In the genomic region with DNA sequence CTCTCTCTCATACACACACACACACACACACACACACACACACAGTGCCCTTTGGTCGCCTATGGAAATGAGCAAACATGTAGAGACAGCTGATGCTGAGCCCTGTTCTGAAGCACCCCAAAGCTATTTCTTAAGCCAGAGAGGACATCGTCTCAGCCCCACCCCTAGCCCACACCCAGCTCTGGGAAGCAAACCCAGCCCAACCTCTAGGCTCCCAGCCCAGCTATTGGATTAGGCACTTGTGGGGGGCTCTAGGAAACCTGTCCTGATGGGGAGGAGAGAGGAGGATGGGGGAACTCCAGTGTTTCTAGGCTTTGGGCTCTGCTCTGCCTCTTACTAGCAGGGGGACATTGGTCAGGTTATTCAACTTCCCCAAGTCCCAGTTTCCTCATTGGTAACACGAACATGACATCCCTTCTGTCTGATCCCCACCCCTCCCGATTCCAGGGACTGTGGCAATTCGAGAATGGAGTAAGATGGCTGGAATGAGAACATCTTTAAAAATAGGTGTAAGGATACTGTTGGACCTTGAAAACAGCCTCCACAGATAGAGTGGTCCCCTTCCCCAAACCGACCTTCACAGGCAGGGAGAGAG, we compare ENCODE assay signal across 11 mouse cellular contexts. TPM values are rescaled to one million over a fixed set of nuclear protein-coding genes. Genes with fewer than 3 reads are reported as not detected.
A peak's percentile ranks its signal among the peaks of the same experiment; 100 is the strongest.
DNase-seq lines count a peak whose midpoint lies in the region; ATAC-seq lines count a peak whose summit lies in the region.
"Had no signal": no experiment of that assay in that cellular context is flagged by ENCODE, and none has a peak within 500 bp of the region (broad histone marks: within the 10 kb centered on the region; RNA-seq: fewer than 3 reads in every experiment).

No protein-coding gene starts in this region.

- no peak for DNase-seq in forebrain, embryonic 10.5 days (ENCODE audit: extremely low spot score, low spot score)
- no peak for DNase-seq in forebrain, embryonic 11.5 days (ENCODE audit: low spot score)
- peak; percentile 14 for DNase-seq in Muller cell, postnatal 12 days (ENCODE audit: inconsistent ontology term)
- no peak for DNase-seq in hindbrain, embryonic 10.5 days (ENCODE audit: low spot score)
- no peak for DNase-seq in kidney, postnatal 10 days
- no peak for DNase-seq in gastrocnemius, postnatal 36 days
- DNase-seq in cerebellum, adult 8-10 months = no peak
- DNase-seq: right cerebral cortex, postnatal 4 days had no signal

- H3K36me3 ChIP-seq in forebrain, embryonic 10.5 days (replicated peaks) = peaks cover 23% of the 10 kb centered on the region
- H3K36me3 ChIP-seq in forebrain, embryonic 11.5 days (ENCODE audit: control insufficient read depth, insufficient read depth, low read length) = no peaks in the 10 kb centered on the region
- H3K36me3 ChIP-seq in hindbrain, embryonic 10.5 days = peaks cover 17% of the 10 kb centered on the region

- H3K27ac ChIP-seq in forebrain, embryonic 10.5 days = no peak overlapping the region
- no peak overlapping the region for H3K27ac ChIP-seq in forebrain, embryonic 11.5 days (ENCODE audit: low read depth, low read length)
- H3K27ac ChIP-seq in hindbrain, embryonic 10.5 days = peak overlapping the region; percentile 87; the same call in 1 of the 2 replicates
- H3K27ac ChIP-seq: limb, embryonic 15.5 days had no signal

- H3K27me3 ChIP-seq in forebrain, embryonic 10.5 days (ENCODE audit: poor library complexity, severe bottlenecking) = peaks cover 46% of the 10 kb centered on the region
- no peaks in the 10 kb centered on the region for H3K27me3 ChIP-seq in forebrain, embryonic 11.5 days (ENCODE audit: control insufficient read depth, insufficient read depth, low read length)
- H3K27me3 ChIP-seq in hindbrain, embryonic 10.5 days (ENCODE audit: insufficient read depth, poor library complexity, severe bottlenecking) = peaks cover 55% of the 10 kb centered on the region

- no peak overlapping the region; the same call in 1 of the 2 replicates for H3K4me2 ChIP-seq in forebrain, embryonic 11.5 days (ENCODE audit: low read depth, low read length, severe bottlenecking)

- peak overlapping the region; percentile 64 for H3K4me3 ChIP-seq in forebrain, embryonic 10.5 days
- no peak overlapping the region for H3K4me3 ChIP-seq in forebrain, embryonic 11.5 days (ENCODE audit: low read depth, low read length)
- H3K4me3 ChIP-seq in hindbrain, embryonic 10.5 days = peak overlapping the region; percentile 78

- intact Hi-C loops in gastrocnemius, postnatal 36 days (cut with DNase I) = no loop called here

- H3K9ac ChIP-seq in forebrain, embryonic 11.5 days (ENCODE audit: low read length) = no peak overlapping the region

- no peak for ATAC-seq in forebrain, embryonic 11.5 days (replicated peaks; ENCODE audit: low FRiP score)
- 0 out of 2 replicates have a peak, but pooled peaks have one; percentile 19 for ATAC-seq in megakaryocyte progenitor cell, adult 5-6 weeks (replicated peaks; ENCODE audit: poor library complexity)

- no peaks in the 10 kb centered on the region; the same call in 1 of the 2 replicates for H3K9me3 ChIP-seq in forebrain, embryonic 10.5 days
- no peaks in the 10 kb centered on the region; the same call in 1 of the 2 replicates for H3K9me3 ChIP-seq in forebrain, embryonic 11.5 days (ENCODE audit: control insufficient read depth, low read length)
- H3K9me3 ChIP-seq in hindbrain, embryonic 10.5 days = peaks cover 2% of the 10 kb centered on the region; the same call in 1 of the 2 replicates
- H3K9me3 ChIP-seq: limb, embryonic 15.5 days had no signal

- 14% methylated on average over 6 of the region's 6 CpGs for WGBS in forebrain, embryonic 10.5 days
- WGBS in forebrain, embryonic 11.5 days = 9% methylated on average over 6 of the region's 6 CpGs
- WGBS in hindbrain, embryonic 10.5 days = 5% methylated on average over 6 of the region's 6 CpGs

- peaks cover 39% of the 10 kb centered on the region for H3K4me1 ChIP-seq in forebrain, embryonic 10.5 days
- peaks cover 12% of the 10 kb centered on the region for H3K4me1 ChIP-seq in forebrain, embryonic 11.5 days (replicated peaks; ENCODE audit: control insufficient read depth, insufficient read depth, low read length)
- H3K4me1 ChIP-seq in hindbrain, embryonic 10.5 days (replicated peaks) = peaks cover 35% of the 10 kb centered on the region

RNA-seq across cellular contexts. Expression of gene Abcg4, which starts 2.1 kb away (rescaled TPM):
- polyA plus RNA-seq in forebrain, embryonic 10.5 days (2016; fragmentation: Nextera tagmentation; extraction: Ambion mirVana) = 5.3 and 7.2 TPM in 2 replicates
- polyA plus RNA-seq in forebrain, embryonic 11.5 days (2014; fragmentation: Nextera tagmentation; extraction: Ambion mirVana) = 6.7 and 9.6 TPM in 2 replicates
- 4.3 and 7.2 TPM in 2 replicates for polyA plus RNA-seq in hindbrain, embryonic 10.5 days (2016; fragmentation: Nextera tagmentation; extraction: Ambion mirVana)
- 3.9 and 7.4 TPM in 2 replicates for total RNA-seq in megakaryocyte progenitor cell, adult 5-6 weeks (2015)
- total RNA-seq in megakaryocyte progenitor cell, adult 5-6 weeks (2017) = 1.6 and 2.5 TPM in 2 replicates
- total RNA-seq in gastrocnemius, postnatal 36 days (2021) = under 1 TPM; 0.48 to 0.74 TPM

RNA-seq across cellular contexts. Expression of gene Nlrx1, which starts 18.0 kb away (rescaled TPM):
- 2.8 and 2.9 TPM in 2 replicates for polyA plus RNA-seq in forebrain, embryonic 10.5 days (2016; fragmentation: Nextera tagmentation; extraction: Ambion mirVana)
- 3.2 and 3.6 TPM in 2 replicates for polyA plus RNA-seq in forebrain, embryonic 11.5 days (2014; fragmentation: Nextera tagmentation; extraction: Ambion mirVana)
- 2.4 and 3.3 TPM in 2 replicates for polyA plus RNA-seq in hindbrain, embryonic 10.5 days (2016; fragmentation: Nextera tagmentation; extraction: Ambion mirVana)
- total RNA-seq in megakaryocyte progenitor cell, adult 5-6 weeks (2015) = 4.1 and 4.7 TPM in 2 replicates
- total RNA-seq in megakaryocyte progenitor cell, adult 5-6 weeks (2017) = 3.4 and 8.3 TPM in 2 replicates
- total RNA-seq in gastrocnemius, postnatal 36 days (2021) = 10 to 100 TPM; 22.4 to 22.6 TPM

RNA-seq across cellular contexts. Expression of gene Hinfp, which starts 19.1 kb away (rescaled TPM):
- polyA plus RNA-seq in forebrain, embryonic 10.5 days (2016; fragmentation: Nextera tagmentation; extraction: Ambion mirVana) = 32.8 and 33.0 TPM in 2 replicates
- 25.8 and 27.4 TPM in 2 replicates for polyA plus RNA-seq in forebrain, embryonic 11.5 days (2014; fragmentation: Nextera tagmentation; extraction: Ambion mirVana)
- 30.0 and 30.7 TPM in 2 replicates for polyA plus RNA-seq in hindbrain, embryonic 10.5 days (2016; fragmentation: Nextera tagmentation; extraction: Ambion mirVana)
- 13.4 and 17.6 TPM in 2 replicates for total RNA-seq in megakaryocyte progenitor cell, adult 5-6 weeks (2015)
- 17.4 and 20.4 TPM in 2 replicates for total RNA-seq in megakaryocyte progenitor cell, adult 5-6 weeks (2017)
- 1 to 10 TPM; 4.9 to 6.0 TPM for total RNA-seq in gastrocnemius, postnatal 36 days (2021)

RNA-seq across cellular contexts. Expression of gene C2cd2l, which starts 33.7 kb away (rescaled TPM):
- polyA plus RNA-seq in forebrain, embryonic 10.5 days (2016; fragmentation: Nextera tagmentation; extraction: Ambion mirVana) = 8.3 and 8.7 TPM in 2 replicates
- polyA plus RNA-seq in forebrain, embryonic 11.5 days (2014; fragmentation: Nextera tagmentation; extraction: Ambion mirVana) = 12.2 and 13.7 TPM in 2 replicates
- 9.8 and 17.5 TPM in 2 replicates for polyA plus RNA-seq in hindbrain, embryonic 10.5 days (2016; fragmentation: Nextera tagmentation; extraction: Ambion mirVana)
- total RNA-seq in megakaryocyte progenitor cell, adult 5-6 weeks (2015) = 3.9 and 13.2 TPM in 2 replicates
- 2.4 and 5.3 TPM in 2 replicates for total RNA-seq in megakaryocyte progenitor cell, adult 5-6 weeks (2017)
- 10 to 100 TPM; 12.8 to 14.2 TPM for total RNA-seq in gastrocnemius, postnatal 36 days (2021)

RNA-seq across cellular contexts. Expression of gene Pdzd3, which starts 35.1 kb away (rescaled TPM):
- 0.06 TPM in 1 of 2 replicates, not detected in the other for polyA plus RNA-seq in forebrain, embryonic 10.5 days (2016; fragmentation: Nextera tagmentation; extraction: Ambion mirVana)
- polyA plus RNA-seq in forebrain, embryonic 11.5 days (2014; fragmentation: Nextera tagmentation; extraction: Ambion mirVana) = 0.16 TPM in 2 replicates
- polyA plus RNA-seq in hindbrain, embryonic 10.5 days (2016; fragmentation: Nextera tagmentation; extraction: Ambion mirVana) = 0.14 TPM in 1 of 2 replicates, not detected in the other
- 0.35 and 0.54 TPM in 2 replicates for total RNA-seq in megakaryocyte progenitor cell, adult 5-6 weeks (2015)
- not detected in 2 replicates for total RNA-seq in megakaryocyte progenitor cell, adult 5-6 weeks (2017)
- total RNA-seq in gastrocnemius, postnatal 36 days (2021) = 1 to 10 TPM in 1 of 2 experiments, under 1 TPM in 1; 0.44 to 1.4 TPM
- polyA plus RNA-seq: C2C12 had no signal
